Mouse (Mus musculus) brain, adult 2 months (tissue): ENCODE results near the gene Vps18.

ENCODE experiments used
- DNase-seq: peaks from one replicate; pipeline ENCODE4 v3.0.0; 2011; ENCODE audit warnings: low read depth, low spot score

Vps18 gene

DNA sequence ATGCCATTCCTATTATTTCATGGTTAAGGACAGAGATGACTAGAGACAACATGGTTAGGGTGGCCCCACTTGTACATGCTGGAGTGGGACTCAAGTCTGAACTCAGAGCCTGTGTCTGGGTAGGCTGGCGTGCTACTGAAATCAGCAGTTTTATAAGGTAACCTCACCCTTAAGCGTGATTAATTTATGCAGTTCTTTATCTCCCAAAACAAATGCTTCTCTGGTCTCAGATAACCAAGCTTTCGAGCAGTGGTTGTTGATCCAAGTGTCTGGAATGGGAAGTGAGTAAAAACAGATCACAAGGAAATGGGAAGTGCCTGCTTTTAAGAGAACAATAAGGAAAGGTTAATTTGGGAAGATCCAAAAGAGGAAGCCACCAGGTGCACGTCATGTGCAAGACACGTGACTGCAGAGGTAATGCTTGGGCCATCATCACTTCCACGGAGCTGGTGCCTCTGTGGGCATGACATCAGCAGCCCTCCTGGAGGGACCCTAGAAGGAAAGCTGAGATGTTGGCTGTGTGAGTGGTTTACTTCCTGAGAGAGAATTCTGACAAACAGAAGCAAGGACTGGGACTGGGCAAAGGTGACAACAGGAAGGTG lies 56.1 kb downstream of the Vps18 start:
- DNase-seq = no peak
